Mouse (Mus musculus) ovary, postnatal 36 days (tissue): ENCODE measurements at regions not wholly inside any gene's neighbourhood (a gene's known extent, or its start where the extent isn't known, plus 50 kb on each side); places are given as distances from the start of the nearest gene placed in this dataset.
"Not testable (repeated sequence)": the region's sequence is repeated elsewhere in the genome, so short reads cannot be mapped to it uniquely, and the experiment has no call there.

Source experiments
- DNase-seq: peaks from one replicate; pipeline ENCODE4 v3.0.0; 2022; ENCODE audit warnings: low spot score, mixed read lengths

DNA sequence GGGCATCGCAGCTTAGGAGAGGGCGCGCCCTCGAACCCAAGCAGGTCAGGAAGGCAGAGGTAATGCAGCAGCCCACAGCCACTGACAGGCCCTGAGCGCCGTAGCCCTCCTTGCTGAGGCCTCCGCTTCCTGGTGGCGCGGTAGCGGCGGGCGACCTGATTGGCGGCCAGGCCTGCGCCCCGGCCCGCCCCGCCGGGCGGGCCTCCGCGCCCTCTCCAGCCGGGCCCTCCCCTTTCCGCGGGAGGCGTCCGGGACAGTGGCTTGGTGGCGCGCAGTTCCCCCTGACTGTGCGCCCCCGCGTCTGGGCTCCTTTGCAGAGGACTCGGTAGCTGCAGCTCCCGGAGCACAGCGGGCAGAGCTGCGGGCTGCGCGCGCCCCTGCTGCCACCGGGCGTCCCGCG lies 242.1 kb downstream of the Gm21863 start:
- DNase-seq: peak; percentile 13

- DNase-seq: peak; percentile 4
Measured at GRCm38 (mm10) chr12:20196905-20197304, 242.6 kb downstream of the Gm21863 start.

- DNase-seq: not testable (repeated sequence)
Measured at GRCm38 (mm10) chr12:20223921-20224320, 269.6 kb downstream of the Gm21863 start.

GRCm38 (mm10) chr12:20226831-20227230 lies 272.5 kb downstream of the Gm21863 start:
- DNase-seq: not testable (repeated sequence)

DNA sequence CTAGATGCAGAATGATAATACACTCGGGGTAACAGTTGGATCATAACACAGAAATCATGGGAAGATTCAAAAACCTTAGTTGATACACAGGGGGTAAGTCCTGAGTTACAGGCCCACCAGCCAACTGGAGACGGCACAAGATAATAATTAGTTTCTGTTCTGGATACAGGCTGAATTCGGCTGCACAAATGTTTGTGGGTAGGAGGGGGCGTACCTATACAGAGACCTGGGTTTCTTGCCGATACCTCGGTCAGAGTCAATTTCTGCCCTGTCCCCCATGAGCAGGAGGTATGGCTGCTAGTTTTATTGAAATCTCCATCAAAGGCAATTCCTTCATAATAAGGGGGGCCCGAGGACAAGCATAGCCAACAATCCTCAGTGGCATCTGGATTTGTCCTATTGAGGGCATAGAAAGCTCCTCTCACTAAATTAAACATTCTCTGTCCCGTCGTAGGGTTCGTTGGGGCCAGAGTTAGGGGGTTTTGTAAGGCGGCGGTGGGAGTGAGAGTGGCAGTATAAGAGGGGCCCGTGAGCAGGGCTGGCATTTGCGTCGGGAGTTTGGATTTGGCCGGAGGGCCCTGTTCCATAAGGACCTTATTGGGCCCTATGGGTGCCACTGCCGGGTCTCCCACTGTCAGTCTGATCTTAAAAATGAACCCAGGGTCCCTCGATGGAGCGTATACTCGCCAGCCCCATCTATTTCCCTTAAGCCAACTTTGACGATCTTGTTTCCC lies 273.3 kb downstream of the Gm21863 start:
- DNase-seq: not testable (repeated sequence)

- DNase-seq: not testable (repeated sequence)
Measured at GRCm38 (mm10) chr12:20228321-20228999, 274.2 kb downstream of the Gm21863 start.

- DNase-seq: not testable (repeated sequence)
Measured at GRCm38 (mm10) chr12:20229441-20229840, 275.1 kb downstream of the Gm21863 start.

GRCm38 (mm10) chr12:20230141-20230892 lies 276.0 kb downstream of the Gm21863 start:
- DNase-seq: no peak

GRCm38 (mm10) chr12:20230893-20231235 lies 276.6 kb downstream of the Gm21863 start:
- no peak for DNase-seq

DNA sequence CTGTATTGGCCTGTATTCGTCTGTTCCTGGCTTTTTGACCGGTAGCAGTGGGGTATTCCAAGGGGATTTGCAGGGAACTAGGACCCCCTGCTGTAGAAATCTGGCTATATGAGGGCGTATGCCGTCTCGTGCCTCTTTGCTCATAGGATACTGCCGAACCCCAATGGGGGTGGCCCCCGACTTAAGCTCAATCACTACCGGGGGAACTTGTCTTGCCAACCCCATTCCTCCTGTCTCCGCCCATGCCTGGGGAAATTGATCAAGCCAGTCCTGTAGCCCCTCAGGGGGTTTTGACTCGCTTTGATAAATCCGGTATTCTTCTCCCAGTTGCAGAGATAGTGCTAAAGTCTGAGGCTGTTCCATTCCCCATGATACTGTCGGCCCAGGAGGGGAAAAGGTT lies 277.2 kb downstream of the Gm21863 start:
- no peak for DNase-seq

DNA sequence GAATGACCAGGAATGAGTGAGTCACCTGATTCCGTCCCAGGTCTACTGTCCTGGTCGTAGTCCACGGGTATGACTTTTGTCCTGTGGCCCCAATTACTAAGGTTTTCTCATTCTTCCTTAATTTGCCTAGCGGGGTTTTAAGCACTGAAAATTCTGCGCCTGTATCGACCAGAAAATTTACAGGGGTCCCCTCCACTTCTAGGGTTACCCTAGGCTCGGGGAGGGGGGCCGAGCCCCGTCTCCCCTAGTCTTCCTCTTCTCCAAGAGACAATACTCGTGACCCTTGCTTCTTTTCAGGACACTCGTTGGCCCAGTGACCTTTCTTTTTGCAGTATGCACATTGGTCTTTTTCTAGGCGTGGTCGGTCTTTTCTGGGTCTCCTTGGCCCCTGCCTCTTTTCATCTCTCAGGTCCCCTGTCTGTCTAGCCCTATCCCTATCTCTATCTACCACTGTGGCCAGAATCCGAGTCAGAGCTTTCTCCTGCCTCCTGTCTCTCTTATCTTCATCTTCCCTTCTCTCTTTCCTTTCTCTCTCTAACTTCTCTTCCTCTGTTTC lies 277.8 kb downstream of the Gm21863 start:
- no peak for DNase-seq

GRCm38 (mm10) chr12:20232746-20233453 lies 278.6 kb downstream of the Gm21863 start:
- no peak for DNase-seq

DNA sequence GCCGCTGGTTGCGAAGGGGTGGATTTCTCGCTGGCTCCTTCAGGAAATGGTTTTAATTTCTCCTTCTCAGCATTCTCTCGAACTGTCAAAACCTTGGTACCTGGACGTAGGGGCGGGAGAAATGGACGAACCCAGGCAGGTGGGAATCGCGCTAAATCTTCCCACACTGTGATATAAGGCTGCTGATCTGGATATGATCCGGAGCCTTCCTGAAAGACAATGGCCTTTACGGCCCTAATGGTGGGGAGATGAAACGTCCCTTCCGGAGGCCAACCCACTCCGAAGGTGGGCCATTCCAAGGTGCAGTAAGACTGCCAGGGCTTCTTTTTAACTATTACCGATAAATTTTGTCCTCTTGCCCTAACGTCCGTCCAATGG lies 279.1 kb downstream of the Gm21863 start:
- no peak for DNase-seq

DNA sequence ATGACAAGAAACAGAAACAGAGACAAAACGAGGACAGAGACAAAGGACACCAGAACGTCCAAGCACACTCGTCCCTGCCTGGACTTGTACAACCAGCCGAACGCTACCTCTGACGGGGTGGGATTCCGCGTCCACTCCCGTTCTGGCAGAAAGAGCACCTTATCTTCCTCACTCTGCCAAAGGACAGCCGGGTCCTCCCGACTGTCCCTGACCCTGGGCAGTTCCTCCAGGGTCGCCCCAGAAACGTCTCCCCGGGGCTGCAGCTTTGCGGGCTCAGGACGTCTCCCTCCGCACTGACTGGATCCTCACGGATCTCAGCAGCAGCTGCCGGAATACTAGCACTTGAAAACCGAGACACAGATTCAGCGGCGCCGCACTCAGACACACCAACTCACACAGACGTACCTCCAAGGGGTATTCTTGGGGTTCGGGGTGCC lies 279.6 kb downstream of the Gm21863 start:
- DNase-seq: no peak
